Mouse (Mus musculus) embryonic fibroblast, embryonic 13.5 days (primary cell): ENCODE data around the gene Psmd14.

Experiments used
- CTCF ChIP-seq: IDR thresholded peaks from 2 replicates; pipeline ENCODE4 v1.5.1; 2011; ENCODE audit warnings: mild to moderate bottlenecking, control low read depth, low read length, moderate library complexity, borderline replicate concordance; ENCODE audit not compliant: insufficient read depth
- POLR2A ChIP-seq: IDR thresholded peaks from 2 replicates; pipeline ENCODE4 v1.6.1; 2011; ENCODE audit warnings: low read depth, mild to moderate bottlenecking, control low read depth, low read length, moderate library complexity

GRCm38 (mm10) chr2:61808776-61809175, 97.3 kb downstream of the Psmd14 start:
- TF ChIP-seq CTCF (no peak), POLR2A (no peak)
